Mouse (Mus musculus): ENCODE measurements around the gene Hoxa6. TPM values are rescaled to one million over a fixed set of nuclear protein-coding genes. Genes with fewer than 3 reads are reported as not detected.
A peak's percentile ranks its signal among the peaks of the same experiment; 100 is the strongest.

The Hoxa6 gene
- polyA plus RNA-seq, 1 experiment from 2014 or later = not detected

GRCm38 (mm10) chr6:52167736-52168161 is 40.8 kb downstream of the Hoxa6 start:
- no peaks in the 10 kb centered on the region for H3K36me3 ChIP-seq (replicated peaks)
- H3K4me3 ChIP-seq = no peak overlapping the region
- under 1% methylated on average over 14 of the region's 14 CpGs for WGBS
- H3K9me3 ChIP-seq = no peaks in the 10 kb centered on the region
- peaks cover 28% of the 10 kb centered on the region for H3K4me1 ChIP-seq
- peaks cover 100% of the 10 kb centered on the region for H3K27me3 ChIP-seq (ENCODE audit: poor library complexity, severe bottlenecking)
- no peak overlapping the region for H3K27ac ChIP-seq
- peak; percentile 42 for DNase-seq (ENCODE audit: extremely low spot score, low spot score)

- H3K4me3 ChIP-seq = no peak overlapping the region
- no peak for DNase-seq (ENCODE audit: extremely low spot score, low spot score)
- H3K27me3 ChIP-seq (ENCODE audit: poor library complexity, severe bottlenecking) = peaks cover 100% of the 10 kb centered on the region
- H3K27ac ChIP-seq = no peak overlapping the region
- H3K9me3 ChIP-seq = no peaks in the 10 kb centered on the region
- H3K4me1 ChIP-seq = peaks cover 23% of the 10 kb centered on the region
- WGBS = 10% methylated on average over 1 of the region's 1 CpGs
- no peaks in the 10 kb centered on the region for H3K36me3 ChIP-seq (replicated peaks)
These were observed 41.3 kb downstream of the Hoxa6 start for GRCm38 (mm10) chr6:52167176-52167575.

GRCm38 (mm10) chr6:52166431-52167077 is 42.0 kb downstream of the Hoxa6 start:
- Histone ChIP-seq H3K36me3 (replicated peaks) (no peaks in the 10 kb centered on the region), H3K4me1 (peaks cover 19% of the 10 kb centered on the region), H3K9me3 (no peaks in the 10 kb centered on the region), H3K27ac (no peak overlapping the region), H3K27me3 (ENCODE audit: poor library complexity, severe bottlenecking) (peaks cover 100% of the 10 kb centered on the region), H3K4me3 (no peak overlapping the region)
- 4% methylated on average over 4 of the region's 4 CpGs for WGBS
- DNase-seq (ENCODE audit: extremely low spot score, low spot score) = peak; percentile 31

- H3K27me3 ChIP-seq (ENCODE audit: poor library complexity, severe bottlenecking) = peaks cover 100% of the 10 kb centered on the region
- no peak overlapping the region for H3K27ac ChIP-seq
- no peak overlapping the region for H3K4me3 ChIP-seq
- DNase-seq (ENCODE audit: extremely low spot score, low spot score) = peak; percentile 44
- WGBS = under 1% methylated on average over 28 of the region's 28 CpGs
- H3K36me3 ChIP-seq (replicated peaks) = no peaks in the 10 kb centered on the region
- H3K4me1 ChIP-seq = peaks cover 20% of the 10 kb centered on the region
- H3K9me3 ChIP-seq = no peaks in the 10 kb centered on the region
These were observed 42.8 kb downstream of the Hoxa6 start for GRCm38 (mm10) chr6:52165441-52166370.

- Histone ChIP-seq H3K27me3 (ENCODE audit: poor library complexity, severe bottlenecking) (peaks cover 100% of the 10 kb centered on the region), H3K9me3 (no peaks in the 10 kb centered on the region), H3K36me3 (replicated peaks) (no peaks in the 10 kb centered on the region), H3K4me1 (peaks cover 16% of the 10 kb centered on the region), H3K27ac (no peak within 1 kb of the TSS), H3K4me3 (no peak within 1 kb of the TSS; the same call in 1 of the 2 replicates)
- peak; percentile 36 for DNase-seq (ENCODE audit: extremely low spot score, low spot score)
- under 1% methylated on average over 25 of the region's 25 CpGs for WGBS
These were observed 43.7 kb downstream of the Hoxa6 start, which contains the start of gene Hoxa2 for GRCm38 (mm10) chr6:52164626-52165440. TSS of gene Hoxa2 (minus strand) at chr6:52164831.

- Histone ChIP-seq H3K4me1 (peaks cover 19% of the 10 kb centered on the region), H3K27me3 (ENCODE audit: poor library complexity, severe bottlenecking) (peaks cover 100% of the 10 kb centered on the region), H3K27ac (no peak overlapping the region), H3K9me3 (no peaks in the 10 kb centered on the region), H3K36me3 (replicated peaks) (no peaks in the 10 kb centered on the region), H3K4me3 (no peak overlapping the region; the same call in 1 of the 2 replicates)
- peak; percentile 63 for DNase-seq (ENCODE audit: extremely low spot score, low spot score)
- under 1% methylated on average over 39 of the region's 39 CpGs for WGBS
These were observed 44.4 kb downstream of the Hoxa6 start for GRCm38 (mm10) chr6:52164051-52164625.

GRCm38 (mm10) chr6:52163366-52164031 is 45.0 kb downstream of the Hoxa6 start:
- Histone ChIP-seq H3K36me3 (replicated peaks) (no peaks in the 10 kb centered on the region), H3K27ac (no peak overlapping the region), H3K27me3 (ENCODE audit: poor library complexity, severe bottlenecking) (peaks cover 100% of the 10 kb centered on the region), H3K4me1 (peaks cover 25% of the 10 kb centered on the region), H3K4me3 (no peak overlapping the region), H3K9me3 (no peaks in the 10 kb centered on the region)
- DNase-seq (ENCODE audit: extremely low spot score, low spot score) = peak; percentile 62
- 1% methylated on average over 17 of the region's 17 CpGs for WGBS

- peaks cover 32% of the 10 kb centered on the region for H3K4me1 ChIP-seq
- peak; percentile 47 for DNase-seq (ENCODE audit: extremely low spot score, low spot score)
- H3K36me3 ChIP-seq (replicated peaks) = no peaks in the 10 kb centered on the region
- H3K9me3 ChIP-seq = no peaks in the 10 kb centered on the region
- no peak overlapping the region for H3K27ac ChIP-seq
- under 1% methylated on average over 14 of the region's 14 CpGs for WGBS
- H3K4me3 ChIP-seq = no peak overlapping the region
- H3K27me3 ChIP-seq (ENCODE audit: poor library complexity, severe bottlenecking) = peaks cover 100% of the 10 kb centered on the region
These were observed 45.7 kb downstream of the Hoxa6 start for GRCm38 (mm10) chr6:52162611-52163365.

GRCm38 (mm10) chr6:52162093-52162380 is 46.5 kb downstream of the Hoxa6 start:
- Histone ChIP-seq H3K4me1 (peaks cover 33% of the 10 kb centered on the region), H3K36me3 (replicated peaks) (no peaks in the 10 kb centered on the region), H3K27me3 (ENCODE audit: poor library complexity, severe bottlenecking) (peaks cover 100% of the 10 kb centered on the region), H3K27ac (no peak overlapping the region), H3K9me3 (no peaks in the 10 kb centered on the region), H3K4me3 (no peak overlapping the region)
- DNase-seq (ENCODE audit: extremely low spot score, low spot score) = no peak
- WGBS = 2% methylated on average over 1 of the region's 1 CpGs

GRCm38 (mm10) chr6:52161336-52162092 is 47.0 kb downstream of the Hoxa6 start:
- DNase-seq (ENCODE audit: extremely low spot score, low spot score) = peak; percentile 14
- peaks cover 33% of the 10 kb centered on the region for H3K4me1 ChIP-seq
- 1% methylated on average over 8 of the region's 8 CpGs for WGBS
- no peaks in the 10 kb centered on the region for H3K9me3 ChIP-seq
- H3K4me3 ChIP-seq = no peak overlapping the region
- no peaks in the 10 kb centered on the region for H3K36me3 ChIP-seq (replicated peaks)
- peaks cover 100% of the 10 kb centered on the region for H3K27me3 ChIP-seq (ENCODE audit: poor library complexity, severe bottlenecking)
- no peak overlapping the region for H3K27ac ChIP-seq
